Mouse (Mus musculus) neural tube, embryonic 15.5 days (tissue): ENCODE results near the gene Slx1b. TPM values are rescaled to one million over a fixed set of nuclear protein-coding genes. Genes with fewer than 3 reads are reported as not detected.

ENCODE experiments used
- ATAC-seq: fragments of 200-750 bp; cut with Nextera tagmentation; 2 replicates; pipeline ENCODE4 v1.8.0; 2017; ENCODE audit warnings: mild to moderate bottlenecking, moderate TSS enrichment, moderate library complexity; ENCODE audit not compliant: low FRiP score
- H3K27ac ChIP-seq: fragments of 300-500 bp; sonication (generic); replicated peaks from 2 replicates; pipeline ENCODE4 v1.5.1; 2015; ENCODE audit warnings: mild to moderate bottlenecking, inconsistent platforms
- H3K27me3 ChIP-seq: fragments of 300-500 bp; sonication (generic); replicated peaks from 2 replicates; pipeline ENCODE4 v1.6.1; 2015; ENCODE audit warnings: inconsistent platforms
- H3K36me3 ChIP-seq: fragments of 300-500 bp; sonication (generic); 2 replicates; pipeline ENCODE4 v1.6.1; 2015; ENCODE audit warnings: inconsistent platforms
- H3K4me1 ChIP-seq: fragments of 300-500 bp; sonication (generic); 2 replicates; pipeline ENCODE4 v1.6.1; 2015; ENCODE audit warnings: inconsistent platforms
- H3K4me2 ChIP-seq: fragments of 300-500 bp; sonication (generic); 2 replicates; pipeline ENCODE4 v1.6.1; 2015; ENCODE audit warnings: inconsistent platforms, mild to moderate bottlenecking, moderate library complexity
- H3K4me3 ChIP-seq: fragments of 300-500 bp; sonication (generic); replicated peaks from 2 replicates; pipeline ENCODE4 v1.5.1; 2015; ENCODE audit warnings: mild to moderate bottlenecking, inconsistent platforms
- H3K9ac ChIP-seq: fragments of 300-500 bp; sonication (generic); replicated peaks from 2 replicates; pipeline ENCODE4 v1.6.1; 2015; ENCODE audit warnings: mild to moderate bottlenecking, inconsistent platforms
- H3K9me3 ChIP-seq: fragments of 300-500 bp; sonication (generic); replicated peaks from 2 replicates; pipeline ENCODE4 v1.6.1; 2016; ENCODE audit warnings: inconsistent platforms
- WGBS: fragments of 180-500 bp; shearing (Covaris S2); methylation state at CpG from one replicate; pipeline ENCODE4 v1.1.7; 2015; ENCODE audit warnings: mixed read lengths; 5-methylcytosine and 5-hydroxymethylcytosine counted together
- polyA plus RNA-seq: library from polyadenylated mRNA; unstranded; fragments of >200 nt; fragmentation: Nextera tagmentation; extraction: Ambion mirVana; gene quantifications from 2 replicates; pipeline ENCODE4 v1.2.1, GENCODE M21; 2015

The Slx1b gene
- polyA plus RNA-seq, 1 experiment from 2014 or later = 18.2 TPM

DNA sequence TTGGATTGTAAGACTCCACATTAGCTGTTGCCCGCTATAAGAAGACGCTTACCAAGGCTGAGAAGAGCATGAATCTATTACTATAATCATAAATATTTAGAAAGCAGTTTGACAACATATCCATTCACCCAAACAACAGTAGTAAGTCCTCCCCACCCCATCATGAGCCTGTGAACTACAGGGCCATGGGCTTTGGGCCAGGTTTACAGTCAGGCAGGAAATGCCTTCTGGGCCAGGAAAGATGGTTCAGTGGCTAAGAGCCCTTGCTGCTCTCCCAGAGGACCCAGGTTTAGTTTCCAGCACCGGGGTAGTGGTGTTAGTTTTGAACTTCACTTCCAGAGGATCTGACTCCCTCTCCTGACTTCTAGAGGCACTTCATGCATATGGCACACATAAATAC is 22.0 kb upstream of the Slx1b start:
- Histone ChIP-seq H3K9ac (no peak overlapping the region), H3K4me3 (no peak overlapping the region), H3K27me3 (no peaks in the 10 kb centered on the region), H3K36me3 (no peaks in the 10 kb centered on the region), H3K4me1 (no peaks in the 10 kb centered on the region), H3K27ac (no peak overlapping the region), H3K4me2 (no peak overlapping the region), H3K9me3 (no peaks in the 10 kb centered on the region)
- 86% methylated on average over 3 of the region's 3 CpGs for WGBS
- ATAC-seq = no peak

GRCm38 (mm10) chr7:126715679-126716078 is 20.1 kb upstream of the Slx1b start:
- ATAC-seq = no peak
- WGBS = 84% methylated on average over 4 of the region's 4 CpGs
- no peaks in the 10 kb centered on the region for H3K27me3 ChIP-seq

GRCm38 (mm10) chr7:126711910-126712309 is 16.3 kb upstream of the Slx1b start:
- H3K9me3 ChIP-seq = no peaks in the 10 kb centered on the region
- no peak for ATAC-seq
- H3K4me3 ChIP-seq = no peak overlapping the region
- H3K4me1 ChIP-seq = no peaks in the 10 kb centered on the region
- H3K9ac ChIP-seq = no peak overlapping the region
- H3K27me3 ChIP-seq = no peaks in the 10 kb centered on the region
- 74% methylated on average over 3 of the region's 3 CpGs for WGBS
- H3K27ac ChIP-seq = no peak overlapping the region
- H3K4me2 ChIP-seq = no peak overlapping the region
- H3K36me3 ChIP-seq = no peaks in the 10 kb centered on the region

More at GRCm38 (mm10) chr7:126715679-126716078, 20.1 kb upstream of the Slx1b start:
- Histone ChIP-seq H3K4me1 (no peaks in the 10 kb centered on the region), H3K27ac (no peak overlapping the region), H3K9me3 (no peaks in the 10 kb centered on the region), H3K9ac (no peak overlapping the region), H3K36me3 (no peaks in the 10 kb centered on the region), H3K4me2 (no peak overlapping the region), H3K4me3 (no peak overlapping the region)

GRCm38 (mm10) chr7:126710266-126710665 is 14.7 kb upstream of the Slx1b start:
- no peak overlapping the region for H3K27ac ChIP-seq
- H3K36me3 ChIP-seq = no peaks in the 10 kb centered on the region
- no peak overlapping the region for H3K4me2 ChIP-seq
- H3K9ac ChIP-seq = no peak overlapping the region
- H3K4me3 ChIP-seq = no peak overlapping the region
- 0 out of 2 replicates have a peak, but pooled peaks cover 2% of the 10 kb centered on the region for H3K4me1 ChIP-seq
- 81% methylated on average over 4 of the region's 4 CpGs for WGBS
- ATAC-seq = no peak
- H3K27me3 ChIP-seq = no peaks in the 10 kb centered on the region
- H3K9me3 ChIP-seq = no peaks in the 10 kb centered on the region

GRCm38 (mm10) chr7:126708175-126708952 is 12.8 kb upstream of the Slx1b start:
- Histone ChIP-seq H3K9ac (no peak overlapping the region), H3K4me2 (no peak overlapping the region), H3K27me3 (no peaks in the 10 kb centered on the region), H3K4me3 (no peak overlapping the region), H3K27ac (no peak overlapping the region), H3K36me3 (no peaks in the 10 kb centered on the region), H3K9me3 (no peaks in the 10 kb centered on the region), H3K4me1 (peaks cover 15% of the 10 kb centered on the region)
- 86% methylated on average over 10 of the region's 10 CpGs for WGBS
- ATAC-seq = no peak

DNA sequence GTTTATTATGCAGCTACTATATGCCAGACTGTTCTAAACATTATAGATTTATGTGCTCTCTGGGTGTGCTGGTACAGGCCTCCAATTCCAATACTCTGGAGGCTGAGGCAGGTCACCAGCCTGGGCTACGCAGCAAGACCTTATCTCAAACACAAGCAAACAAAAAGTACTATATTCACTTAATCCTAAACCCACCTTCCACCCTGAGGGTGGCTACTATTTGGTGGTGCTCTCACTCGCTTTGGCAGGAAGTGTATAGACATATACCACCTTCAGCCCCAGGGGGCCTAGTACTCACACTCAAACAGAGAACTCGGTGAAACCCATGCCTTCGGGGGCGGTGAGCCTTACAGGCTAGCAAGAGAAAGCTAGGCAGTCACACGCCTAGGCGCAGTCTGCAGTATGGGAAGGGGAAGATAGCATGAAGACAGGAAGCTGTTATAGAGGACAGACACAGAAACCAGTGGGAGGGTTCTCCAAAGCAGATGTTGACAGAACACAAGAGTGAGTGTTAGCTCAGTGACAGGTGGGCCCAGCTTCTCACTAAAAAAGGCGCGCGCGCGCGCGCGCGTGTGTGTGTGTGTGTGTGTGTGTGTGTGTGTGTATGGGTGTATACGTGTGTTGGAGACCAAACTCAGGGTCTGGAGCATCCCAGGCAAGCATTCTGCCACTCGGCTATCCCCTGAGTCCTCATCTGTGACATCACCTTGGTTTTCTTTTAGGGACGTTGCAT is 12.0 kb upstream of the Slx1b start, which contains the start of gene Coro1a:
Gene Coro1a (minus strand): TSS at position 346 of the 733 bp plus-strand sequence.
- no peaks in the 10 kb centered on the region for H3K36me3 ChIP-seq
- no peak within 1 kb of the TSS for H3K9ac ChIP-seq
- peaks cover 22% of the 10 kb centered on the region for H3K4me1 ChIP-seq
- no peak within 1 kb of the TSS for H3K4me2 ChIP-seq
- no peak within 1 kb of the TSS for H3K4me3 ChIP-seq
- no peak within 1 kb of the TSS for H3K27ac ChIP-seq
- no peaks in the 10 kb centered on the region for H3K9me3 ChIP-seq
- no peaks in the 10 kb centered on the region for H3K27me3 ChIP-seq
- WGBS = 91% methylated on average over 19 of the region's 19 CpGs
- ATAC-seq = no peak

GRCm38 (mm10) chr7:126704121-126704980 is 8.8 kb upstream of the Slx1b start:
- H3K4me2 ChIP-seq = peak overlapping the region; percentile 69
- peaks cover 51% of the 10 kb centered on the region for H3K4me1 ChIP-seq
- H3K9ac ChIP-seq = peak overlapping the region; percentile 94
- peak overlapping the region; percentile 86 for H3K27ac ChIP-seq
- peak overlapping the region; percentile 69 for H3K4me3 ChIP-seq
- H3K36me3 ChIP-seq = peaks cover 16% of the 10 kb centered on the region
- 2% methylated on average over 39 of the region's 39 CpGs for WGBS
- H3K9me3 ChIP-seq = no peaks in the 10 kb centered on the region
- peak; percentile 89 for ATAC-seq
- H3K27me3 ChIP-seq = no peaks in the 10 kb centered on the region

GRCm38 (mm10) chr7:126703757-126704077 is 8.1 kb upstream of the Slx1b start:
- H3K4me1 ChIP-seq = peaks cover 51% of the 10 kb centered on the region
- peak overlapping the region; percentile 69 for H3K4me3 ChIP-seq
- peaks cover 22% of the 10 kb centered on the region for H3K36me3 ChIP-seq
- H3K9ac ChIP-seq = peak overlapping the region; percentile 94
- 9% methylated on average over 7 of the region's 7 CpGs for WGBS
- no peaks in the 10 kb centered on the region for H3K27me3 ChIP-seq
- peak overlapping the region; percentile 86 for H3K27ac ChIP-seq
- H3K4me2 ChIP-seq = peak overlapping the region; percentile 69
- peak; percentile 36; the same call in 1 of the 2 replicates for ATAC-seq
- H3K9me3 ChIP-seq = no peaks in the 10 kb centered on the region

- WGBS = 76% methylated on average over 12 of the region's 12 CpGs
- H3K27ac ChIP-seq = peak overlapping the region; percentile 86
- peaks cover 51% of the 10 kb centered on the region for H3K4me1 ChIP-seq
- H3K9ac ChIP-seq = peak overlapping the region; percentile 94
- no peaks in the 10 kb centered on the region for H3K27me3 ChIP-seq
- H3K36me3 ChIP-seq = peaks cover 25% of the 10 kb centered on the region
- ATAC-seq = no peak
- H3K4me3 ChIP-seq = peak overlapping the region; percentile 69
- peak overlapping the region; percentile 69 for H3K4me2 ChIP-seq
- no peaks in the 10 kb centered on the region for H3K9me3 ChIP-seq
These were observed 7.5 kb upstream of the Slx1b start for GRCm38 (mm10) chr7:126702861-126703756.

DNA sequence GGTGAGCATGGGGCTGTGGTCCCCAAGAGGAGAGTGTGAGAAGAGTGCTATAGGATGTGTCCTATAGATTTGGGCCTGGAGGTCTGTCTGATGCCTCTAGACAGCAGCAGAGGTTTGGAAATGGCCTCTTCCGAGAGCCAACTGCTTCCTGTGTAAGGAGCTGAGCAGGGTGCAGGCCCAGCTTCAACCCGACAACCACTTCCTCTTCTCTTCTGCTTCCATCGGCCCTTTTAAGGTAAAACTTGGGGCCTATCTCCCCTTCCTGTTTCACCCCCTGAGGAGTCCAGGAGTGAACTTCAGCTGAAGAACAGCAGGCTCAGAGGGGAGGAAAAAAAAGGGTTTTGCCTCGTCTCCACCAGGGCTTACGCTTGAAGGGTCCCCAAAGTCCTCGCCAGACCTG is 6.8 kb upstream of the Slx1b start:
- Histone ChIP-seq H3K9me3 (no peaks in the 10 kb centered on the region), H3K4me1 (peaks cover 57% of the 10 kb centered on the region), H3K4me2 (peak overlapping the region; percentile 69), H3K9ac (no peak overlapping the region), H3K36me3 (peaks cover 29% of the 10 kb centered on the region), H3K4me3 (peak overlapping the region; percentile 69), H3K27me3 (no peaks in the 10 kb centered on the region), H3K27ac (no peak overlapping the region)
- 79% methylated on average over 6 of the region's 6 CpGs for WGBS
- no peak for ATAC-seq
